Mouse (Mus musculus): ENCODE measurements around the gene Btrc.

The Btrc gene

GRCm38 (mm10) chr19:45480951-45481350 is 117.4 kb downstream of the Btrc start:
- CTCF ChIA-PET, result interaction anchor here in 2 of 4 experiments (0.6 to 0.8 kb wide), 2 partner anchors 20 to 78 kb away, joined by 3 read pairs; no protein-coding TSS in a partner anchor
- POLR2A ChIA-PET, result interaction anchor here in 2 of 4 experiments (1.0 to 1.4 kb wide), 3 partner anchors 9 to 15 kb away, joined by 3 to 5 read pairs (median 4); no protein-coding TSS in a partner anchor

GRCm38 (mm10) chr19:45483470-45483869 is 119.9 kb downstream of the Btrc start:
- ChIA-PET POLR2A (no interaction called here), CTCF (interaction anchor here in 2 of 4 experiments (0.6 to 1.3 kb wide), 3 partner anchors 34 to 184 kb away, joined by 3 read pairs; no protein-coding TSS in a partner anchor)

- POLR2A ChIA-PET, result interaction anchor here in 2 of 4 experiments (0.5 to 1.6 kb wide), 4 partner anchors 9 to 160 kb away, joined by 3 read pairs; no protein-coding TSS in a partner anchor
- CTCF ChIA-PET, result interaction anchor here (0.6 to 1.6 kb wide), 9 partner anchors 21 to 270 kb away, joined by 3 to 5 read pairs (median 3); no protein-coding TSS in a partner anchor
Measured at GRCm38 (mm10) chr19:45486206-45486991, 122.9 kb downstream of the Btrc start.

- ChIA-PET POLR2A (interaction anchor here in 2 of 4 experiments (0.5 to 1.6 kb wide), 4 partner anchors 9 to 161 kb away, joined by 3 read pairs; no protein-coding TSS in a partner anchor), CTCF (interaction anchor here in 3 of 4 experiments (0.7 to 1.6 kb wide), 7 partner anchors 21 to 271 kb away, joined by 3 to 5 read pairs (median 4); no protein-coding TSS in a partner anchor)
Measured at GRCm38 (mm10) chr19:45486992-45487387, 123.5 kb downstream of the Btrc start.

GRCm38 (mm10) chr19:45489961-45490360 is 126.4 kb downstream of the Btrc start:
- ChIA-PET CTCF (interaction anchor here in 1 of 4 experiments (0.9 kb wide), 1 partner anchor 313 kb away, joined by 3 read pairs; no protein-coding TSS in a partner anchor), POLR2A (interaction anchor here in 1 of 4 experiments (0.6 to 1.4 kb wide), 3 partner anchors 9 to 862 kb away, joined by 4 to 5 read pairs (median 5); no protein-coding TSS in a partner anchor)

- POLR2A ChIA-PET, result interaction anchor here in 1 of 4 experiments (0.6 to 0.7 kb wide), 2 partner anchors 197 to 485 kb away, joined by 3 to 5 read pairs; partner anchors contain the start of gene Mrpl43
- CTCF ChIA-PET, result interaction anchor here in 2 of 4 experiments (0.6 kb wide), 2 partner anchors 29 to 107 kb away, joined by 4 to 9 read pairs; no protein-coding TSS in a partner anchor
Measured at GRCm38 (mm10) chr19:45491246-45491645, 127.7 kb downstream of the Btrc start.

- POLR2A ChIA-PET, result no interaction called here
- CTCF ChIA-PET, result interaction anchor here in 1 of 4 experiments (0.7 kb wide), 1 partner anchor 58 kb away, joined by 4 read pairs; no protein-coding TSS in a partner anchor
Measured at GRCm38 (mm10) chr19:45494121-45494775, 130.7 kb downstream of the Btrc start.

GRCm38 (mm10) chr19:45505446-45505845 is 141.9 kb downstream of the Btrc start:
- POLR2A ChIA-PET, result no interaction called here
- CTCF ChIA-PET, result no interaction called here

- POLR2A ChIA-PET, result interaction anchor here in 3 of 4 experiments (0.6 to 1.9 kb wide), 6 partner anchors 8 to 373 kb away, joined by 3 to 10 read pairs (median 4); no protein-coding TSS in a partner anchor
- CTCF ChIA-PET, result interaction anchor here in 3 of 4 experiments (0.6 to 1.8 kb wide), 5 partner anchors 21 to 963 kb away, joined by 3 to 7 read pairs (median 5); no protein-coding TSS in a partner anchor
Measured at GRCm38 (mm10) chr19:45507531-45507930, 144.0 kb downstream of the Btrc start.

- ChIA-PET CTCF (interaction anchor here in 1 of 4 experiments (1.5 kb wide), 1 partner anchor 34 kb away, joined by 3 read pairs; no protein-coding TSS in a partner anchor), POLR2A (interaction anchor here in 2 of 4 experiments (0.5 to 0.7 kb wide), 3 partner anchors 74 to 498 kb away, joined by 3 to 4 read pairs (median 3); no protein-coding TSS in a partner anchor)
Measured at GRCm38 (mm10) chr19:45510680-45511079, 147.1 kb downstream of the Btrc start.

GRCm38 (mm10) chr19:45511406-45511805 is 147.9 kb downstream of the Btrc start:
- ChIA-PET POLR2A (interaction anchor here in 1 of 4 experiments (0.7 kb wide), 1 partner anchor 75 kb away, joined by 3 read pairs; no protein-coding TSS in a partner anchor), CTCF (interaction anchor here in 1 of 4 experiments (1.5 kb wide), 1 partner anchor 34 kb away, joined by 3 read pairs; no protein-coding TSS in a partner anchor)

- ChIA-PET CTCF (interaction anchor here in 1 of 4 experiments (1.3 kb wide), 1 partner anchor 59 kb away, joined by 3 read pairs; no protein-coding TSS in a partner anchor), POLR2A (interaction anchor here in 1 of 4 experiments (1.0 kb wide), 1 partner anchor 8 kb away, joined by 3 read pairs; no protein-coding TSS in a partner anchor)
Measured at GRCm38 (mm10) chr19:45515341-45515740, 151.8 kb downstream of the Btrc start.

GRCm38 (mm10) chr19:45516264-45516663 is 152.7 kb downstream of the Btrc start:
- POLR2A ChIA-PET, result interaction anchor here in 1 of 4 experiments (1.0 kb wide), 1 partner anchor 8 kb away, joined by 3 read pairs; no protein-coding TSS in a partner anchor
- CTCF ChIA-PET, result no interaction called here

GRCm38 (mm10) chr19:45527382-45527781 is 163.8 kb downstream of the Btrc start:
- CTCF ChIA-PET, result interaction anchor here in 2 of 4 experiments (0.6 to 1.1 kb wide), 2 partner anchors 10 kb away, joined by 3 to 4 read pairs; no protein-coding TSS in a partner anchor
- POLR2A ChIA-PET, result interaction anchor here in 1 of 4 experiments (0.8 kb wide), 1 partner anchor 13 kb away, joined by 3 read pairs; no protein-coding TSS in a partner anchor

GRCm38 (mm10) chr19:45527931-45528534 is 164.5 kb downstream of the Btrc start:
- ChIA-PET CTCF (interaction anchor here in 2 of 4 experiments (0.6 to 1.1 kb wide), 2 partner anchors 9 to 10 kb away, joined by 3 to 4 read pairs; no protein-coding TSS in a partner anchor), POLR2A (interaction anchor here in 1 of 4 experiments (0.8 kb wide), 1 partner anchor 14 kb away, joined by 3 read pairs; no protein-coding TSS in a partner anchor)

- ChIA-PET POLR2A (interaction anchor here in 1 of 4 experiments (0.9 to 1.7 kb wide), 2 partner anchors 12 to 15 kb away, joined by 3 read pairs; no protein-coding TSS in a partner anchor), CTCF (interaction anchor here in 1 of 4 experiments (0.5 kb wide), 1 partner anchor 12 kb away, joined by 3 read pairs; no protein-coding TSS in a partner anchor)
Measured at GRCm38 (mm10) chr19:45529294-45529693, 165.8 kb downstream of the Btrc start.

Data from embryonic stem cell, embryonic (primary cell).